Mouse (Mus musculus) cerebellum, adult 8-10 months (tissue): ENCODE data around the gene Tanc1.
A peak's percentile ranks its signal among the peaks of the same experiment; 100 is the strongest.

Source experiments
- DNase-seq: peaks from one replicate; pipeline ENCODE4 v3.0.0; 2022

The Tanc1 gene

GRCm38 (mm10) chr2:59721758-59722157 lies 109.9 kb downstream of the Tanc1 start:
- DNase-seq, result no peak

DNA sequence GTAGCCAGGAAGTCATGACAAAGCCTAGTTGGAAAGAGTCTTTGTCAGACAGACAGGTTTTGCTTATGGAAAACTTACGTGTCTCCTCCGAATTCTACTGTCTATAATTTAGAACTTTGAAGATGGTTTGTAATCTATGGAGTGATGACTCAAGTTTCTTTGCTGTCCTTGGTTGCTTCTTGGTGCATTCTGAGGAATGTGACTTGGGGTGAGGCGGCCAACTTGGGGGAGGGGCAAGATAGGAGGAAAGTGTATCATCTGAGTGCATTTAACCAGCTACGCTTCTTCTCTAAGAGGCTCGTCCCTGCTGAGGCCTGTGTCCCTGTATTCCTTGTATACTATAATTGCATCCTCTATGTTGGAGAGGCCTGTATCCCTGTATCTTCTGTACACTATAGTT lies 111.5 kb downstream of the Tanc1 start:
- DNase-seq, result no peak

DNA sequence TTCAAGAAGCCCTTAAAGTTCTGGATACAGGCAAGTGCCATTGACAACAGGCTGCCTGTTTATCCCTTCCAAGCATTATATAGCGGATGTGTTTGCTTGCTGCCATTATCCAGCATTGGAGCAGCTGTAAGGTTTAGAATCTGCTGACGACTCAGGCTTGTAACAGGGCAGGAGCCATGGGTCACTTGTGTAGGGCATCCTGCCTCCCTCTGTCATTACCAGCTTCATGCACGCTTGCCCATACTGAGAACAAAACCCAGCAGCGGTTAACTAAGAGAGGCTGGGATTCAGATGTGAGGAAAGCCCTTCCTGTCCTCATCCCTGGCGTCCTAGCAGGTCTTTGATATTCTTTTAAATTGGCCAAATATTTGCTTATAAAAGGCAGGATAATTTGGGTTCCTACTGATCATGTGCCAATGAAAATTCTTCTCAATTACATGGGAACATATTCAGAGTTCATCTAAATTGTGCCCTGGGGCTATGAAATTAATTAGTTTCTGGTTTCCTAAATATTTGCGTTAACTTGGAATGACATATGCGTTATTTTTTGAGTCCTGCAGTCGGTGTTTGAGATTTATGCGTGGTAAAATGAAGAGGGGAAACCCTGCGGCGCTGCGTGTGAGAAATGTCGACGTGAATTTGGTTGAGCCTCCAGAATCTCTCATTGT lies 113.8 kb downstream of the Tanc1 start:
- no peak for DNase-seq

- DNase-seq, result no peak
These were observed 120.0 kb downstream of the Tanc1 start for GRCm38 (mm10) chr2:59731831-59732230.

DNA sequence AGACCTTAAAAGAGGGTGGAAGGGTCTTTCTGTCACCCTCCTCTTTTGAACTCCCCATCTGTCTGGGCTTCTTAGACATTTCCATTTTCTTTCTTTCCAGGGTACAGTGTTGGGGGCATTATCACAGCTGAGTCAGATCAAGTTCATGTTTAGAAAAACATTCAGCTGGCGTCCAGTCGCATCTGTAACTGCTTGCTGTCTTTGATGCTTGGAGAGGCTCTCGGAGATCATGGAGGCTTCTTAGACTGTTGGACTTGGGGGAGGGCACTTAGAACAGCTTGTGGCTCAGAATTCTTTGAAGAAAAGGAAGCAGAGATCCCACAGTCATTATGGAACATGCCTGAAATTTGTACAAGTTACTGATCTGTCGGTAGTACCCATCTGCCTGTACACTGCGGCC lies 121.6 kb downstream of the Tanc1 start:
- no peak for DNase-seq

DNA sequence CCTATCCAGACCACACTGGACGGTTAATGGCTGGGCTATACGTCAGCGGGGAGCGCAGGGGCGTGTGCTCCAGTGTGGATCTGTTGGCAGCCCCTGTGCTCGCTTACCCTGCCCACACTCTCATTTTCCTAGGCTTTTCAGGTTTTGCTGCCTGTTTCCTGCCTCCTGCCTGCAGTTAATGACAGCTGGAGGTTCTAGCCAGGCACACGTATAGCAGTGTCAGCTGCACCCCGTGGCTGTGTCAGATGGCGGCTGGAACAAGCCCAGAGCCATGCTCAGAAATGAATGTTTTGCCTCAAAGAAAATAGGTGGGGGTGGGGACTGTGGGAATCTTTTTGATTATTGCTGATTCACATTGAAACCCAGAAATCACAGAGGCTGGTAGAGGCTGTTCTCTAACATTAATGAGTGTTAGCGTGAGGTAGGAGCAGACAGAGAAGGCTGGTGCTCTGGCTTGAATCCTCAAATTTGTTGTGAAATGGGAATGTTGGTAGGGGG lies 124.6 kb downstream of the Tanc1 start:
- DNase-seq, result peak; percentile 78

DNA sequence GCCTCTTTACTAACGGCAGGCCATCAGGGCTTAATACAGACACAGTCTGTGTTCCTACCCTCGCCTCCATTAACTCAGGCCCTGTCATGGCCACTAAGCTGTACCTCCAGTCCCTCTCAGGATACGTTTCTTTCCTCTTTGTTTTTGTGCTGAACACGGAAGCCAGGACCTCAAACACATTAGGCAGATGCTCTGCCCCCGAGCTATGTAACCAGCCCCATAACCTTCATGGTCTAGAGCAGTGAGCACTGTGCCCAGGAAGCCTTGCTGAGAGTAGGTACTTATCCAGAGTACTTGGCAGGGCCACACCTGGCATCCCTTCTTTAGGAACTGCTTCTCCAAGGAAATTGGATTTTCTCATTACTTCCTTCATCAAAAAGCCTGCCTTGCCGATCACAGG lies 125.5 kb downstream of the Tanc1 start:
- no peak for DNase-seq

- no peak for DNase-seq
These were observed 126.5 kb downstream of the Tanc1 start for GRCm38 (mm10) chr2:59738356-59738755.

DNA sequence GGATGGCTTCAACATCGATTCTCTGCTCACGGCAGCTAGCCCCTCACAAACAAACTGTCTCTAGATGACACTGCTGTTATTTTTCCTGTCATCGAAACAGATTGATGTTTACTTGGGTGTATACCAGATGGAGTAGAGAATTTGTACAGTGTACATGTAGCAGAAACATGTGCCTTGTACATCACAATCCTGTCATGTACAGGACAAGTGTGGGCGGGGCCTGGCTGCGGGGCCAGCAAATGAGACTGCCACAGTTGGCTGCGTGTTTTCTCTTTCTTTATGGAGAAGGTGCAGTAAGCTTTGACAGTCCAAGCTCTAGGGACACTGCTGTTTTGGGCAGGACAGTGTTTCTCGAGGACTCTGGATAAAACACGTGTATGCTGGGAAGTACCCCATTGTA lies 127.2 kb downstream of the Tanc1 start:
- no peak for DNase-seq

- DNase-seq, result no peak
These were observed 130.8 kb downstream of the Tanc1 start for GRCm38 (mm10) chr2:59742500-59743116.

DNA sequence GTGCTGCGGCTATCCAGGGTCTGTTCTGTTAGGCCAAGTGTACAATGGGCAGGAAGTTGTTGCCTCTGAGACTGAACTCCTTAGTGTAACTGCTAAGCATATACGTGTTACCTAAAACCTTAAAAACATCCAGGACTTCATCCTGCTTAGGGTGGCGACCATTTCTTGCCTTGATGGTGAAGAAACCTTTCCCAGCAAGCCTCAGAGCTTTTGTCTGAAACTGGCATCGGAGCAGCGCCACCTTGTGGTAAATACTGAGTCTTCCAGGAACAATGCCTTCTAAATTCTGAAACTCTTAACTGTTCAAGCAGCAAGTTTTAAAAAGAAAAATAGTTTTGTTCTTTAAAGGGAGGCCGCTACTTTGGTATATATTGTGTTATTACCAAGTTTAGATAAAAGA lies 133.6 kb downstream of the Tanc1 start:
- peak; percentile 61 for DNase-seq

DNA sequence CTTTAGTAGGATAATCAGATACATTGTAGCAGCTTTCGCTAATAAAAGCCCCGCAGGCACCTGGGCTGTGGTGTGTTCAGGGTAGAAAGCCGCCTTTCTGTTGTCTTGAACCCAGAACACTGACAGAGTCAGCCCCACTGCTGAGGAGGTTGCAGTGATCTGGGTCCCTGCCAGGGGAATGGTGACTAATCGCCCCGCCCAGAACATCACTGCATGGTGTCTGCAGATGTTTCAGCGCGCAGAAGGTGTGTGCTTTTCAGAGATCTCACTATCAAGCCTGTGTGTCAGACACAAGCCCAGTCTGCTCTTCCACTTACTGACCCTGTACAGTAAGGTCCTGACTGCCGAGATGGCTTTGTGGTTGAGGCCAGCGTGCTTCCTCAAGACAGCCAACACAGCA lies 134.2 kb downstream of the Tanc1 start:
- DNase-seq, result peak; percentile 34

DNA sequence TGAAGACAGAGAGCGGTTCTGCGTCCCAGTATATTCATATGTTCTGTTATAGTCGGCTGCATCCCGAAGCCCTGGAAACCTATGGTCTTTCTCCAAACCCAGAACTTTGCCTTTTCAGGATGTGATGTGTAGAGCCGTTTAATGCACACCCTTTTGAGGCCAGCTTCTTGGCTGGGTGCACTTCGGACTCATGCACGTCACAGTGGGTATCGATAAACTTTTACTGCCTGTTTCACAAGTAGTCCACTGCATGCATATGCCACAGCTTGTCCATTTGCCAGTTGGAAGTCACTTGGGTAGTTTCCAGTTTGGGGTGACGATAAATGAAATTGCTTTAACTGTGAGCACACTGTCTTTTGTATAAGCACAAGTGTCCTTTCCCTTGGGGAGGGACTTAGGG lies 135.9 kb downstream of the Tanc1 start:
- DNase-seq, result no peak

DNA sequence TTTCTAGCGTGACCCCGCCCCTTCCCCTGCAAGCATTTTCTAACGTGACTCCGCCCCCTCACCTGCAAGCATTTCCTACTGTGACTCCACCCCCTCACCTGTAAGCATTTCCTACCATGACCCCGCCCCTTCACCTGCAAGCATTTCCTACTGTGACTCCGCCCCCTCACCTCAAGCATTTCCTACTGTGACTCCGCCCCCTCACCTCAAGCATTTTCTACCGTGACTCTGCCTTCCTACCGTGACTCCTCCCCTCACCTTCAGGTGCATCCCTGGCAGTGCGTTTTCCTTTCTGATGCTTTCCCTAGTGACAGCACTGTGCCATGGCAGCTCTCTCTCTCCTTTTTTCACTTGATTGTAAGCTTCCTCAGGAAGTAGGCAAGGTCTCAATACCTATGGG lies 137.5 kb downstream of the Tanc1 start:
- no peak for DNase-seq

GRCm38 (mm10) chr2:59751172-59751571 lies 139.3 kb downstream of the Tanc1 start:
- DNase-seq, result no peak

DNA sequence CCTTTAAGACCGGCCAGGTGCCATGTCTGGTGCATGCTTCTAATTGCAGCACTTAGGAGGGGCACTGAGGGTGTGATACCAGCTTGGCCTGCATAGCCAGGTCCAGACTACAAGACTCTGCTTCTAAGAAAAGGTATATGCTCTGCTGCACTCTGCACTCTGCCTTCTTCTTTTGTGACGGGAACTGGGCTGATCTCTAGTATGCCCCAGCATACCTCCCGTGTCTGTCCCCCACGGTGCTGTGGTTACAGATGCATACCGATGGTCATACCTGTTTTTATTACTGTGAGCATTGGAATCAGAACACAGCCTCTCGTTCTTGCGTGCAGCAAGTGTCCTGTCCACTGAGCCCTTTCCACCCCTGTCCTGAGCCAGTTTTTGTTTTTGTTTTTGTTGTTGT lies 140.3 kb downstream of the Tanc1 start:
- no peak for DNase-seq

GRCm38 (mm10) chr2:59752766-59753165 lies 140.9 kb downstream of the Tanc1 start:
- no peak for DNase-seq

DNA sequence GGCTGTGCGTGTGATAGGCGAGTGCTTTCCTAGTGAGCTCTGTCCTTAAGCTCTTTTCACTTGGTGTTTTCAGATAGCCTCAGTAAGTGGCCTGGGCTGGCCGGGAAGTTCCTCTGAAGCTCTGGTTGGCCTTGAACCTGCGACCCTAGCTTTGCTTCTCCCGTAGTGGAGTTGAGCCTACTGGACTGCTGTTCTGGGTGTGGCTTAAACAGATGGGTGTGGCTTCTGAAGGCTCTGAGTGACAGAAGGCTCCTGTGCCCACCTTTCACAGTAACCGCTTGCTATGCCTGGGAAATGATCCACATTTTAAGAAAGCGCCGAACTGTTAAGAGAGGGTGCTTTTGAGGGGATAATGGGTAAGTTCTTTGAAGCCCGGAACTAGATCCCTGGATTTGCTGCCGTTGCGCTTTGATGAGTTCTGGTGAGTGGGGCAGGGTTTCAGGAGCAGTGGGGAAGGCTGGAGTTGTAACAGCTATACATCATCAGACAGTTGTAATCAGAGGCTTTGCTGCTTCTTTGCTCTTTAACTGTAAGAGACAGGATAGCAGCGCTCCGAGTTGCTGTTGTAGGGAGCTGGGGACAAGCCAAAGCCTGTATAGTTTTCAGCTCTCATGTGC lies 144.4 kb downstream of the Tanc1 start:
- no peak for DNase-seq

GRCm38 (mm10) chr2:59757015-59757414 lies 145.2 kb downstream of the Tanc1 start:
- DNase-seq, result no peak

- no peak for DNase-seq
These were observed 146.5 kb downstream of the Tanc1 start for GRCm38 (mm10) chr2:59758139-59758918.

GRCm38 (mm10) chr2:59760731-59761130 lies 148.9 kb downstream of the Tanc1 start:
- DNase-seq, result no peak

GRCm38 (mm10) chr2:59761183-59761582 lies 149.3 kb downstream of the Tanc1 start:
- no peak for DNase-seq

DNA sequence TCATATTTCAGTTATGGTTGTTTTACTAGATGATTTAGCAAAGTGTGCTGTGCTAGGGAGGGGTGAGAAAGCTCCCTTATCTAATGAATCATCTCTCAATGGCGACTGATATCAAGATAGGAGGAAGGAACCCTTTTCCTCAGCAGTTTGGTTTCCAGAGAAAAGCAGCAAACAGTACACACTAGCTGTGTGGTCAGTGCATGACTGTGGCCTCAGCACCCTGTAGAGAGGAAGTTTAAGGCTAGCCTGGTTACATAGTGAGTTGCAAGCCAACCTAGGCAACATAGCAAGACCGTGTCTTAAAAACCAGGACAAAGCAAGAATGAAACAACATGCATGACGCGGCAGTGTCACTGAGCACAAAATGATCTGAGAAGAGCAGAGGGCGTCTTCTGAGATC lies 150.4 kb downstream of the Tanc1 start:
- DNase-seq, result no peak

DNA sequence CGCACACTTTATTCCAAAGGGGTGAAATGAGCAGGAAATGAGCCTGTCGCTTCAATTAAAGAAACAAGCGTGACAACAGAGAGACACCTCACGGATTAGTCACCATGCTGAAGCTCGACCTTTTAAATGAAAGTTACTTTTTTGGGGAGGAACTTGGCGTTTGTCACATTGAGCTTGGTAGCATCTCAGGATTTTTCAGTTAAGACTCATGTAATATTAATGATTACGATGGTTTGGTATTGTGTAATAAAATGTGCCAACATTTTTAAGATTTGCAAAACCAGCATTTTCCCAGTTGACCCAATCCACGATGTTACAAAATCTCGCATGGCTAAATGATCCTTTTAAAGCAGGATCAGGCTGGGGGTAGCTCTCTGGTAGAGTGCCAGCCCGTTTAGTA lies 153.8 kb downstream of the Tanc1 start:
- no peak for DNase-seq
